Mouse (Mus musculus): ENCODE results near the gene Cfap45. TPM values are rescaled to one million over a fixed set of nuclear protein-coding genes. Genes with fewer than 3 reads are reported as not detected.
A peak's percentile ranks its signal among the peaks of the same experiment; 100 is the strongest.

The Cfap45 gene
- polyA plus RNA-seq, 1 experiment from 2014 or later: 2.7 TPM

DNA sequence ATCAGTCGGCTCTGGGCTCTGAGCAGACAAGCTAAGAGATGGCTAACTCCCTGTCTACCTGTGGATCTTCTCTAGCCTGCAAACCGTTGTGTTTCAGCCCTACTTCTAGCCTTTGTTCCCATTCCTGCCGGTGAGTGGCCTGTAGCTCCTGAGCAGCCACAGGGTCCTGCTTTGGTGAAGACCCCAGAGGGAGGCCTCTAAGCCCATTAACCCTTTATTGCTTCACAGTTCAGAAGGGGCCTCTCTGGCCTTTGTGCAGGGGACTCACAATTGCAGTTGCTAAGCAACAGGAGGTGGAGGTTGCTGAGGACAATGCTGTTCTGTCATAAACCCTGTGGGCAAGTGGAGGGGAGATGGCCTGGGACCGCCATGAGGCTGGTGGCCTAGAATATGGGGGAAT, 34.4 kb upstream of the Cfap45 start:
- H3K36me3 ChIP-seq (ENCODE audit: inconsistent target): no peaks in the 10 kb centered on the region
- no peak overlapping the region for H3K27ac ChIP-seq
- no peaks in the 10 kb centered on the region for H3K79me2 ChIP-seq (ENCODE audit: inconsistent target)
- 100% methylated on average over 3 of the region's 4 CpGs for WGBS (ENCODE audit: missing documents)
- H3K4me3 ChIP-seq (ENCODE audit: inconsistent target): no peak overlapping the region

- 95% methylated on average over 5 of the region's 5 CpGs for WGBS (ENCODE audit: missing documents)
- no peaks in the 10 kb centered on the region for H3K36me3 ChIP-seq (ENCODE audit: inconsistent target)
Observed at GRCm38 (mm10) chr1:172486651-172487050, 34.0 kb upstream of the Cfap45 start.

DNA sequence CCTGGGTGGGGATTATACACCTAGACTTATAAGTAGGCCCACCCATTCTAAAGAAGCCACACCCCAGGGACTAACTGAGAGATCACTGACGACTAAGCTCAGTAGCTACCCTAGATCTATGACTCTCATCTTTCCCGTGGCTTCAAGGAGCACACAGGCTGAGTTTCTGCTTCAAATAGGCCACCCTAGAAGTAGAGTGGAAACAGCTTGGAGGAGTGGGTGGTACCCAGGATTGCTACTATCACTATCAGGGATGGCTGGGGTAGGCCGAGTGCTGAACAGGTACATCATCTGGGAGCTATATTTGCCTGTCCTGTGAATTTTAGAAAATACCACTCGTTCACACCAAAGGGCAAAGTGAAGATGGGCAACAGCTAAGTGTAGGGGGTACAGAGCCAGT, 32.7 kb upstream of the Cfap45 start:
- 90% methylated on average over 4 of the region's 4 CpGs for WGBS (ENCODE audit: missing documents)
- no peak overlapping the region for H3K4me3 ChIP-seq (ENCODE audit: inconsistent target)
- H3K27ac ChIP-seq: no peak overlapping the region
- H3K79me2 ChIP-seq (ENCODE audit: inconsistent target): no peaks in the 10 kb centered on the region
- H3K36me3 ChIP-seq (ENCODE audit: inconsistent target): no peaks in the 10 kb centered on the region

More at GRCm38 (mm10) chr1:172486651-172487050, 34.0 kb upstream of the Cfap45 start:
- H3K27ac ChIP-seq: no peak overlapping the region
- H3K4me3 ChIP-seq (ENCODE audit: inconsistent target): no peak overlapping the region
- no peaks in the 10 kb centered on the region for H3K79me2 ChIP-seq (ENCODE audit: inconsistent target)

DNA sequence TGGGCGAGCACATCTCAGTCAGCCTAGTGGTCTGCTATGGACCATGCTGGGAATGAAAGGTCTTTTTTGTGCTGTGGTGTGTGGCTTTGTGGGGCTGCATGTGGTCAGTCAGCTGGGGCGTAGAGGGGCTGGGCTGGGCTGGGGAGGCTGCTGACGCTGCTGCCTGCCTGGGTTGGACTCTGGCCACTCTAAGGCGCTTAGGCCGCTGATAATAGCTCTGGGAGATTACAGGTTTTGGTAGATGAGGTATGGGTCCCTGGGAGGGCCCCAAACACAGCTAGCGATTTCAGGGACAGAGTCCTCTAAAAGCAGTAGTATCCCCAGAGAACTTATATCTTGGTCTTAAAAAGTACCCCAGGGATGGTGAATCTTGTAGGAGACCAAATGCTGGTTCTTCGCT, 31.8 kb upstream of the Cfap45 start:
- Histone ChIP-seq H3K79me2 (ENCODE audit: inconsistent target) (no peaks in the 10 kb centered on the region), H3K4me3 (ENCODE audit: inconsistent target) (no peak overlapping the region), H3K27ac (no peak overlapping the region), H3K36me3 (ENCODE audit: inconsistent target) (no peaks in the 10 kb centered on the region)
- WGBS (ENCODE audit: missing documents): 87% methylated on average over 7 of the region's 7 CpGs

- Histone ChIP-seq H3K4me3 (ENCODE audit: inconsistent target) (no peak overlapping the region), H3K79me2 (ENCODE audit: inconsistent target) (no peaks in the 10 kb centered on the region), H3K36me3 (ENCODE audit: inconsistent target) (no peaks in the 10 kb centered on the region), H3K27ac (no peak overlapping the region)
- 74% methylated on average over 12 of the region's 12 CpGs for WGBS (ENCODE audit: missing documents)
Observed at GRCm38 (mm10) chr1:172489585-172490250, 30.9 kb upstream of the Cfap45 start.

DNA sequence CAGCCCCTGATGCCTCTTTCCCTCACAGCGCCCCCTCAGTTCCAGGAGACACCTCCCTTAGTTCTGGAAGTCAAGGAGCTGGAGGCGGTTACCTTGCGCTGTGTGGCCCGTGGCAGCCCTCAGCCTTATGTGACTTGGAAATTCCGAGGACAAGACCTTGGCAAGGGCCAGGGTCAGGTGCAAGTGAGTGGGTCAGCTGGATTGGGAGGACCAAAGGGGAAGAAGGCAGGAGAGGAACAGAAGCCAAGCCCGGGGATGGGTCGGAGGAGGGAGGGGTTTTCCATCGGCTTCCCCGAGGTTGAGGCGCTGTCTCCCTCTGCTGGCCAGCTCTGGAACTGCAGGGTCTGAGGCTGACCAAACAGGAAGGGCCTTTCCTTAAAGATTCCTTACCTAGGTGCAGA, 30.3 kb upstream of the Cfap45 start:
- Histone ChIP-seq H3K36me3 (ENCODE audit: inconsistent target) (no peaks in the 10 kb centered on the region), H3K27ac (no peak overlapping the region), H3K79me2 (ENCODE audit: inconsistent target) (no peaks in the 10 kb centered on the region), H3K4me3 (ENCODE audit: inconsistent target) (no peak overlapping the region)
- WGBS (ENCODE audit: missing documents): 23% methylated on average over 8 of the region's 10 CpGs

- no peaks in the 10 kb centered on the region for H3K36me3 ChIP-seq (ENCODE audit: inconsistent target)
- no peak overlapping the region for H3K4me3 ChIP-seq (ENCODE audit: inconsistent target)
- H3K27ac ChIP-seq: no peak overlapping the region
- WGBS (ENCODE audit: missing documents): 97% methylated on average over 8 of the region's 8 CpGs
- H3K79me2 ChIP-seq (ENCODE audit: inconsistent target): no peaks in the 10 kb centered on the region
Observed at GRCm38 (mm10) chr1:172492047-172492446, 28.6 kb upstream of the Cfap45 start.

- Histone ChIP-seq H3K36me3 (ENCODE audit: inconsistent target) (no peaks in the 10 kb centered on the region), H3K79me2 (ENCODE audit: inconsistent target) (no peaks in the 10 kb centered on the region), H3K27ac (no peak overlapping the region), H3K4me3 (ENCODE audit: inconsistent target) (no peak overlapping the region)
- WGBS (ENCODE audit: missing documents): 93% methylated on average over 6 of the region's 6 CpGs
Observed at GRCm38 (mm10) chr1:172493516-172493915, 27.1 kb upstream of the Cfap45 start.

DNA sequence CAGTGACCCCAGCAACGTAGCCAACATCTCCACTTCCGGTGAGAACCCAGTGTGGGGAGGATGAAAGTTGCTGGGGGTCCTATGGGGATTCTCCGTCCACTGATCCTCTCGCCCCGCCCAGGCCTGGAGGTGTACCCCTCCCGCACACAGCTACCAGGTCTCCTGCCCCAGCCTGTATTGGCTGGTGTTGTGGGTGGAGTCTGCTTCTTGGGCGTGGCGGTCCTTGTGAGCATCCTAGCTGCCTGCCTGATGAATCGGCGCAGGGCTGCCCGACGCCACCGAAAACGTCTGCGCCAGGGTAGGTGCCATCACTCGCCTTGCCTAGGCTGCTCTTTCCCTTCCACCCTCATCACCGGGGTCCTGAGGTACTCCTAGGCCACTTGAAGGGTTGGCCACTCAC, 24.6 kb upstream of the Cfap45 start:
- Histone ChIP-seq H3K79me2 (ENCODE audit: inconsistent target) (peaks cover 9% of the 10 kb centered on the region), H3K36me3 (ENCODE audit: inconsistent target) (no peaks in the 10 kb centered on the region), H3K4me3 (ENCODE audit: inconsistent target) (no peak overlapping the region), H3K27ac (no peak overlapping the region)
- 92% methylated on average over 17 of the region's 17 CpGs for WGBS (ENCODE audit: missing documents)

DNA sequence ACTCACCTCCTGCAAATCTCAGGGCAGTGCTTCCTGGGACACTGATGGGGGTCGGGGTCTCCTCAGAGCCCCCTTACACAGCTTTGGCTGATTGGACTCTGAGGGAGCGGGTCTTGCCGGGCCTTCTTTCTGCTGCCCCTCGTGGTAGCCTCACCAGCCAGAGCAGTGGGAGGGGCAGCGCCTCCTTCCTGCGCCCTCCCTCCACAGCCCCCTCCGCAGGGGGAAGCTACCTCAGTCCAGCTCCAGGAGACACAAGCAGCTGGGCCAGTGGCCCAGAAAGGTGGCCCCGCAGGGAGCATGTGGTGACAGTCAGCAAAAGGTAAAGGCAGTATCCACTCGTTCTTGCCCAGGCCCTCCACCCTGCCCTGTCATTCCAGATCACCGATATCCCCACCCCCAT, 23.2 kb upstream of the Cfap45 start:
- 52% methylated on average over 10 of the region's 10 CpGs for WGBS (ENCODE audit: missing documents)
- no peak overlapping the region for H3K4me3 ChIP-seq (ENCODE audit: inconsistent target)
- H3K36me3 ChIP-seq (ENCODE audit: inconsistent target): no peaks in the 10 kb centered on the region
- H3K79me2 ChIP-seq (ENCODE audit: inconsistent target): peaks cover 23% of the 10 kb centered on the region
- no peak overlapping the region for H3K27ac ChIP-seq

- H3K4me3 ChIP-seq (ENCODE audit: inconsistent target): peak within 1 kb of the TSS; percentile 82
- peak within 1 kb of the TSS; percentile 96 for H3K27ac ChIP-seq
- H3K36me3 ChIP-seq (ENCODE audit: inconsistent target): peaks cover 1% of the 10 kb centered on the region; the same call in 1 of the 2 replicates
- peaks cover 47% of the 10 kb centered on the region for H3K79me2 ChIP-seq (ENCODE audit: inconsistent target)
- WGBS (ENCODE audit: missing documents): 2% methylated on average over 30 of the region's 30 CpGs
Observed at GRCm38 (mm10) chr1:172499765-172500441, 20.7 kb upstream of the Cfap45 start, which contains the start of gene Tagln2. Gene Tagln2 (plus strand): TSS chr1:172500047.

GRCm38 (mm10) chr1:172500451-172501370, 19.9 kb upstream of the Cfap45 start:
- WGBS (ENCODE audit: missing documents): under 1% methylated on average over 48 of the region's 56 CpGs

DNA sequence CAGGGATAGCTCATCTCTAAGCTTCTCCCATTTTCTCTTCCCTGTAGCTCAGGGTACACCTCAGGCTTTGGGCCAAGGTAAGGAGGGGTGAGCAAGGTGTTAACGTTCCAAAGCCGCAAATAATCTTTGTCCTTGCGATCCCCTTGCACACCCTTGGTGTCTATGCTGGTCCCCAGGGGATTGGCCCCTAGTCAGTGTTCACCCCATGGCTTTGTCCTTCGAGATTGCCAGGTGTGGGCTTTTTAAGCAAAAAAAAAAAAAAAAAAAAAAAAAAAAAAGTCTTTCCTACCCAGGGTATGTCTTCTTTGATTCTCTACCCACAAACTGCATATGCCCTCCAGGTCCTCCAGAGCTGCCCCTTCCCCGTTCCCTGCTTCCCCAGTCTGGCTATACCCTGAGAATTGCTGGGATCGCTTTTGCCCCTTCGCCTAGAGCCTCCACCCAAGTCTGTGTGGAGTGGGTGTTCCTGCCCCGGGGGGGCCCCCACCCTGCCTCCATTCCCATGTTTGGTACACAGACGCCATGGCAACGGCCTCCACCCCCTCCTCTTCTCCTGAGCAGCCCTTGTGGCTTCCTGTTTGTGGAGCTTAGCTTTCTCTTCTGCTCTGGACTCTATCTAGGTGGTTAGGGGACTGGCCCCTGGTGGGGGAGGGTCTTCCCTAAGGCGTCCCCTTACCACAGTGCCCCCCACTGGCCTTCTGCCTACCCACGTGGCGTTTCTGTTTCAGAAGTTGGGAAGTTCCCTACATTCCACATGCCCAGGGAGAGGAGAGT, 19.0 kb upstream of the Cfap45 start:
- Histone ChIP-seq H3K36me3 (ENCODE audit: inconsistent target) (peaks cover 17% of the 10 kb centered on the region; the same call in 1 of the 2 replicates), H3K27ac (peak overlapping the region; percentile 96), H3K79me2 (ENCODE audit: inconsistent target) (peaks cover 59% of the 10 kb centered on the region), H3K4me3 (ENCODE audit: inconsistent target) (peak overlapping the region; percentile 82)
- WGBS (ENCODE audit: missing documents): 5% methylated on average over 10 of the region's 13 CpGs

More at GRCm38 (mm10) chr1:172500451-172501370, 19.9 kb upstream of the Cfap45 start:
- Histone ChIP-seq H3K79me2 (ENCODE audit: inconsistent target) (peaks cover 55% of the 10 kb centered on the region), H3K4me3 (ENCODE audit: inconsistent target) (peak overlapping the region; percentile 82), H3K27ac (peak overlapping the region; percentile 96), H3K36me3 (ENCODE audit: inconsistent target) (peaks cover 9% of the 10 kb centered on the region; the same call in 1 of the 2 replicates)

All from macrophage (primary cell).